Mouse (Mus musculus) heart, embryonic 12.5 days (tissue): Measurements from ENCODE around the gene Nifk. TPM values are rescaled to one million over a fixed set of nuclear protein-coding genes. Genes with fewer than 3 reads are reported as not detected.
A peak's percentile ranks its signal among the peaks of the same experiment; 100 is the strongest.

Experiments
- ATAC-seq: fragments of 200-750 bp; cut with Nextera tagmentation; 2 replicates; pipeline ENCODE4 v1.8.0; 2017; ENCODE audit warnings: moderate TSS enrichment, moderate library complexity; ENCODE audit not compliant: insufficient number of reproducible peaks, low FRiP score
- H3K27ac ChIP-seq: fragments of 300-500 bp; sonication (generic); 2 replicates; pipeline ENCODE4 v1.5.1; 2016; ENCODE audit warnings: mild to moderate bottlenecking, moderate library complexity; ENCODE audit not compliant: poor library complexity, severe bottlenecking
- H3K27me3 ChIP-seq: fragments of 300-500 bp; sonication (generic); replicated peaks from 2 replicates; pipeline ENCODE4 v1.6.1; 2016; ENCODE audit warnings: mild to moderate bottlenecking, moderate library complexity
- H3K36me3 ChIP-seq: fragments of 300-500 bp; sonication (generic); 2 replicates; pipeline ENCODE4 v1.6.1; 2016; ENCODE audit warnings: mild to moderate bottlenecking, moderate library complexity
- H3K4me1 ChIP-seq: fragments of 300-500 bp; sonication (generic); replicated peaks from 2 replicates; pipeline ENCODE4 v1.6.1; 2016; ENCODE audit warnings: mild to moderate bottlenecking
- H3K4me2 ChIP-seq: fragments of 300-500 bp; sonication (generic); 2 replicates; pipeline ENCODE4 v1.6.1; 2016; ENCODE audit warnings: mild to moderate bottlenecking, moderate library complexity
- H3K4me3 ChIP-seq: fragments of 300-500 bp; sonication (generic); 2 replicates; pipeline ENCODE4 v1.5.1; 2016; ENCODE audit warnings: mild to moderate bottlenecking
- H3K9ac ChIP-seq: fragments of 300-500 bp; sonication (generic); 2 replicates; pipeline ENCODE4 v1.6.1; 2016; ENCODE audit warnings: mild to moderate bottlenecking, moderate library complexity
- H3K9me3 ChIP-seq: fragments of 300-500 bp; sonication (generic); replicated peaks from 2 replicates; pipeline ENCODE4 v1.6.1; 2016; ENCODE audit warnings: mild to moderate bottlenecking, moderate library complexity
- WGBS: fragments of 180-500 bp; shearing (Covaris S2); methylation state at CpG from one replicate; pipeline ENCODE4 v1.1.7; 2016; 5-methylcytosine and 5-hydroxymethylcytosine counted together
- polyA plus RNA-seq: library from polyadenylated mRNA; unstranded; fragments of >200 nt; fragmentation: Nextera tagmentation; extraction: Ambion mirVana; gene quantifications from 2 replicates; pipeline ENCODE4 v1.2.1, GENCODE M21; 2016

Gene Nifk
- polyA plus RNA-seq, 1 experiment from 2014 or later = 53.0 TPM

DNA sequence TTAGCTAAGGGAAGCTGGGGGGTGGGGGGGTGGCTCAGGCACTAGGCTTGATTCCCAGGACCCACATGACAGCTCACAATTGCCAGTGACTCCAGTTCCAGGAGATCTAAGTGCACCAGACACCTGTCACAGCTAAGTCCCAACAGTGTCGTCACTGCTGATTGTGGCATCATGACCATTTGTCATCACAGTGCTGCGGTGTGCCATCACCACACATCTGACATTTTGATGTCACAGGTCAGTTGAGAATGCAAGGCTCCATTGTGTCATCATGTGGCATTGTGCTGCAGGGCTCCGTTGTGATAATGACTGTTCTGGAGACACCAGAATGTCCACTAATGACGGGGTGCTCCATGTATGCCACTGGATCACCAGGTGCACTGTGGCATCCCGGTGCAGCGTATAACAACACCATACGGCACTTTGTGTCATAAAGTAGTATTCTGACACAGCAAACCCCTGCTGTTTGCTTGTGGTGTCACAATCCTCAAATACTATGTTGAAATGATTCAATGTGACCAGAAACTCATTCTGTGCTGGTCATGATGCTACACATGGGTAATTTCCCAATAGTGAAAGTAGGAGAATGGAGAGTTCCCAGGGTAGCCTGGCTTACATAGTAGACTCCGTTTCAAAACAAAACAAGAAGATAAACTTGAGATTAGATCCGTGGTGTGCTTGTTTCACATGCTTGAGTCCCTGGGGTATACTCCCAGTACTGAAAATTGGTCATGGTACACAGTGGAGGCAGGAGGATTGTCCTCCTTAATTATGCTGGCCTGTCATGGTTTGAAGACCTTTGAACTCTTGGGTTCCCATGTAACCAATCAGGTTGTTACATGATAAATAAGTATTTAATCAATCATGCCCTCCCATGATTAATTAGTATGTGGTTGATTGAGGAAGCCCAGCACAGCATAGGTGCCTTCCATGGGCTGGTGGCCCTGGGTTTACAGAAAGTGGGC, 13.4 kb downstream of the Nifk start:
- 77% methylated on average over 9 of the region's 9 CpGs for WGBS
- no peaks in the 10 kb centered on the region for H3K9me3 ChIP-seq
- no peaks in the 10 kb centered on the region for H3K27me3 ChIP-seq
- no peaks in the 10 kb centered on the region for H3K4me1 ChIP-seq
- no peak overlapping the region for H3K4me3 ChIP-seq
- no peak overlapping the region for H3K9ac ChIP-seq
- no peak overlapping the region for H3K4me2 ChIP-seq
- no peak for ATAC-seq
- H3K36me3 ChIP-seq = peaks cover 50% of the 10 kb centered on the region
- no peak overlapping the region for H3K27ac ChIP-seq

DNA sequence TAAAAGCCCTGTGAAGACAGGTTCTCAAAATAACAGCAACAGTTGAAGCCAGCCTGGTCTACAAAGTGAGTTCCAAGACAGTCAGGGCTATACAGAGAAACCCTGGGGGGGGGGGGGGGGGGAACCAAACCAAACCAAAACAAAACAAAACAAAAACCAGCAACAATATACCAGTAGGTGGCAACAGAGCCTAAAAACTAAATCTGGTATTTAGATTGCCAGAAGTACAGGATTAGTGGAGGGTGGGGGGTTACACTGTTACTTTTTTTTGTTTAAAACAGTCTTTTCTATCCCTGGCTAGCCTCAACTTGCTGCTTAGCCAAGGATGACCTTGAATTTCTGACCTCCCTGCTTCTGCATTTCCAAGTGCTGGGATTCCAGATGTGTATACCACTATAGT, 14.2 kb downstream of the Nifk start:
- no peaks in the 10 kb centered on the region for H3K4me1 ChIP-seq
- no peak for ATAC-seq
- H3K4me2 ChIP-seq = no peak overlapping the region
- no peak overlapping the region for H3K9ac ChIP-seq
- H3K9me3 ChIP-seq = no peaks in the 10 kb centered on the region
- H3K27ac ChIP-seq = no peak overlapping the region
- no peak overlapping the region for H3K4me3 ChIP-seq
- no peaks in the 10 kb centered on the region for H3K27me3 ChIP-seq
- H3K36me3 ChIP-seq = peaks cover 42% of the 10 kb centered on the region

DNA sequence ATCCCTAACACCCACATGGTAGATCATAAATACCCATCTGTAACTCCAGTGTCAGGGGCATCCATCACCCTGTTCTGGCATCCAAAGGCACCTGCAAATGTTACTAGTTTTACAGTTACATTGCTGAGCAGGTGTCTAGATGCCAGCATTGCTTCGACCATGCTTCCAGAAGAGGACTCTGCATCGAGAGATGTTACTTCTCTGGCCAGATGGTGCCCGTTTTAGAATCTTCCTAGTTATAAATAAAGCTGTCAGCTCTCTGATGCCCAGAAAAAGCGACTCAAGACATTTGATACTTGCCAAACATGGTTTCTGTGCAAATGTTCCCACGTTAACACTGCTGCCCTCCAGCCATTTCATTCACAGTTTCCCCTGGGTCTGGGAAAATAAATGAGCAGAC, 16.3 kb downstream of the Nifk start:
- H3K4me1 ChIP-seq = no peaks in the 10 kb centered on the region
- ATAC-seq = no peak

DNA sequence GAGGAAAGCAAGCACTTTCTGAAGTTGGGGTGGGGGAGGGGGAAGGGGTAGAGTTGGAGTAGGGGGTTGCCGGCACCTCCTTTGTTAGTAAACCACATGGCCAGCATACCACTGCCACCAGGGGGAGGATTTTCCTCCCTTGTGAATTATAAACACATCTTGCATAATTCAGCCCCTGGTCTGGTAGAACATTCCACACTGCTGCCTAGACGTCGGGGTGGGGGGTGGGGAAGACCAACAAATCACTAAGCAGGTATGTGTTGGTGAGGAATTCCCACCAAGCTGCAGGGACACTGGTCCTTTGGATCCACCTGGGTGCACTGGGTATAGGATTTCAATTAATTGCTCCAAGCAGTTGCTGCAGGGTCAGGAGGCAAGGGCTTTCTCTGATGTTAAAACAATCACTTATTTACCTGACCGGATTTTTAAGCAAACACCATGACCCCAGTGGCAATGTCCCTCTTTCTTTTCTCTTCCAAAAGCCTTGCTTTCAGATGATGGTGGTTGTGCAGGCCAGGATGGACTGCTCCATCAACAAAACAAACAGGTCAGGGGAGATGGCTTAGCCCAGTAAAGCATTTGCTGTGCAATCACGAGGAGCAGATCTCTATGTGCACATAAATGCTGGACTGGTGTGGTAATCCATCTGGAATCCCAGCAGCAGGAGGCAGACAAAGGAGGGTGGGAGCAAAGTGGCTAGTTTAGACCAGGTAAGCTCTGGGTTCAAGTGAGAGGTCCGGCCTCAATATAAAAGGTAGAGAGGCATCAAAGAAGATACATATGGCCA, 22.2 kb downstream of the Nifk start:
- Histone ChIP-seq H3K36me3 (no peaks in the 10 kb centered on the region), H3K4me1 (0 out of 2 replicates have a peak, but pooled peaks cover 3% of the 10 kb centered on the region), H3K4me3 (no peak overlapping the region), H3K9me3 (no peaks in the 10 kb centered on the region), H3K27me3 (no peaks in the 10 kb centered on the region), H3K9ac (no peak overlapping the region), H3K4me2 (no peak overlapping the region), H3K27ac (no peak overlapping the region)
- no peak for ATAC-seq
- 34% methylated on average over 6 of the region's 6 CpGs for WGBS

More for the DNA sequence above, 16.3 kb downstream of the Nifk start:
- Histone ChIP-seq H3K27ac (no peak overlapping the region), H3K4me3 (no peak overlapping the region), H3K9me3 (no peaks in the 10 kb centered on the region), H3K9ac (no peak overlapping the region), H3K36me3 (peaks cover 22% of the 10 kb centered on the region), H3K4me2 (no peak overlapping the region), H3K27me3 (no peaks in the 10 kb centered on the region)
- 62% methylated on average over 5 of the region's 5 CpGs for WGBS

DNA sequence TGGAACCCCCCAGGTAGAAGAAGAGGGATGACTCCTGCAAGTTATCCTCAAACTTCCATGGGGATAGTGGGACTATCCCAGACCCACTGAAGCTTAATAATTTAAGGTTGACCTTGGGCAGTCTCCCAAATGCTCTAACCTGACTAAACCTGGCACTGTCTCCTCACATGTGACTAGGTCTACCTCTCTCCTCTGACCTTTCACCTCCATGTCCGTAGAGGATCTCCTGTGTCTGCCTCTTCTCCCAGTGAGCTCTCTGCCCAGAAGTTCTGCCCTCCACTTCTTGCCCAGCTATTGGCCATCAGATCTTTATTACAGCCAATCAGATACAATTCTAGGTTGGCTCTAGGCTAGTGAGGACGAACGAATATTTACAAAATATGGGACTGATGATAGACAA, 28.3 kb downstream of the Nifk start:
- H3K4me1 ChIP-seq = no peaks in the 10 kb centered on the region
- H3K9me3 ChIP-seq = no peaks in the 10 kb centered on the region
- H3K27me3 ChIP-seq = no peaks in the 10 kb centered on the region
- no peak for ATAC-seq
- WGBS = 75% methylated on average over 3 of the region's 3 CpGs
- no peak overlapping the region for H3K27ac ChIP-seq
- no peak overlapping the region for H3K9ac ChIP-seq
- H3K36me3 ChIP-seq = no peaks in the 10 kb centered on the region
- no peak overlapping the region for H3K4me3 ChIP-seq
- no peak overlapping the region for H3K4me2 ChIP-seq

DNA sequence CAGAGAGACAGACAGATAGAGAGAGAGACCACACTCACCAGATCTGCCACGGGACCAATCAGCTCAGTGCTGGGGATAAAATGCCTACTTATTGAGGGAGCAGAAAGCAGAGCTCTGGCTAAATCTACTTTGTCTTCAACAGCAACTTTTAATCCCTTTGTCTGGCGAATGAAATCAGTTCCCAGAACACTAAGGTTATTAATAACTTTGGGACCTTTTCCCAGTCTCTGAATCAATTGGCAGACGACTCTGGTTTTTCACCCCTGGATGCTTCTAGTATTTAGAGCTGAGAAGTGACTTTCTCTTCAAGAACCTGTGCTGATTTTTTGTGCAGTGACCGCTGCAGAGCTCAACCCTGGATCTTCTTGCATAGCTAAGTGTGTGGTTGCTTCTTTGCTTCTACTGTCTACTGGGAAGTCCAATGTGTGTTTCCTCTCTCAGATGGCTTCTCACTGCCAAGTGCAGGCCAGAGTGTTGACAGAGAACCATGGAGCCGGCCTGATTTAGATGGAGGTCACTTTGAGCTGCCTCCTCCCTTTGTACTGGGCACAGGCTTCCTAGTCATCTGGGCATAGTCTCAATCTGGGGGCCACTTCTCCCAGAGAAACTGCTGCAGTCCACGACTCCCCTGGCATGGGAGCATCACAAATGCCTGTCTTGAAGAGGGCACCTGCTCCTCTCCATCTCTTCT, 37.6 kb downstream of the Nifk start:
- Histone ChIP-seq H3K4me2 (no peak overlapping the region), H3K27me3 (no peaks in the 10 kb centered on the region), H3K27ac (peak overlapping the region; percentile 24; the same call in 1 of the 2 replicates), H3K4me1 (peaks cover 9% of the 10 kb centered on the region; the same call in 1 of the 2 replicates), H3K4me3 (no peak overlapping the region), H3K9me3 (no peaks in the 10 kb centered on the region), H3K36me3 (no peaks in the 10 kb centered on the region), H3K9ac (no peak overlapping the region)
- ATAC-seq = no peak
- 57% methylated on average over 6 of the region's 6 CpGs for WGBS

DNA sequence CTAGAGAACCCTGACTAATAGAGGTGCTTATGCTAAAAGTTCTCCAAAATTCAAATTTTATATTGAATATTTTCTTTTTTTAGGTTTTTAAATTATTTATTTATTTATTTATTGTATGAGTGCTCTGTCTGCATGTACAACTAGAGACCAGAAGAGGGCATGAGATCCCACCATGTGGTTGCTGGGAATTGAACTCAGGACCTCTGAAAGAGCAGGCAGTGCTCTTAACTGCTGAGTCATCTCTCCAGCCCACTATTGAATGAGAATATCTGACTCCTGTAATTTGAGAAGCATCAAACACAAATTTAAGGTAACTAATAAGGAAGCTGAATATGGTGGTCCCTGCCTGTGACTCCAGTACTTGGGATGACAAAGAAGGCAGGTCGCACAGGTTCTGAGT, 46.3 kb downstream of the Nifk start:
- H3K36me3 ChIP-seq = no peaks in the 10 kb centered on the region
- no peak overlapping the region for H3K27ac ChIP-seq
- H3K9me3 ChIP-seq = no peaks in the 10 kb centered on the region
- H3K9ac ChIP-seq = no peak overlapping the region
- H3K4me3 ChIP-seq = no peak overlapping the region
- H3K4me2 ChIP-seq = no peak overlapping the region
- WGBS = 93% methylated on average over 1 of the region's 1 CpGs
- no peaks in the 10 kb centered on the region for H3K27me3 ChIP-seq
- no peak for ATAC-seq
- H3K4me1 ChIP-seq = no peaks in the 10 kb centered on the region; the same call in 1 of the 2 replicates

DNA sequence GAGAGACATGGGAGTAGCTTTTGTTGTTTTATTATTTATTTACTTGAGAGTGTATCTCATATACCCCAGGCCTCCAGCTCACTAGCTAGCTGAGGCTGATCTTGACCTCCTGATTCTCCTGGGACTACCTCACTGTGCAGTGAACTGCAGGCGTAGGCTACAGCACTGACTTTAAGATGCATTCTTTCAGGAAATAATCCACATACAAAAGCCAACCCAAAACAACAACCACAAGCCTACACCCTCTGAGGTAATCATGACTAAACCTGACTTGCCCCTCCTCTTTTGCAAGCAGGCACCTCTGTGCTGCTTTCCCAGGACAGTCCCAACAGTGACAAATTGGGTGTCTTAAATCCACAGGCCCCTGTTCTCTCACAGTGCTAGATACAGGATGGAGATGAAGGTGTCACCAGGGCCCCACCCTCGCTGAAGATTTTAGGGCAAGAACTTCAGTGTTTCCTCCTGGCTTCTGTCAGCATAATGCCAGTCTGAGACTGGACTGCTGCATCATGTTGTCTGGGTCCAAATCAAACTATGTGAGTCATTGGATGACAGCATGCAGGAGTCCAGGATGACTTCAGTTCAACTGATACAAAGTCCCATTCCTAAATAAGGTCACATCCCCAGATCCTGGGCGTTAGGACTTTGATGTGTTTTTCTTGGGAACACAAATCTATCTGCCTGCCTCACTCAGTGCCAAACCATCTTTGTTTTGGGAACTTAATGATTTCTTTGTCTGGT, 47.3 kb downstream of the Nifk start:
- Histone ChIP-seq H3K9ac (no peak overlapping the region), H3K4me1 (no peaks in the 10 kb centered on the region; the same call in 1 of the 2 replicates), H3K36me3 (no peaks in the 10 kb centered on the region), H3K27ac (no peak overlapping the region), H3K27me3 (no peaks in the 10 kb centered on the region), H3K4me3 (no peak overlapping the region), H3K9me3 (no peaks in the 10 kb centered on the region), H3K4me2 (no peak overlapping the region)
- ATAC-seq = no peak
- 59% methylated on average over 3 of the region's 3 CpGs for WGBS

DNA sequence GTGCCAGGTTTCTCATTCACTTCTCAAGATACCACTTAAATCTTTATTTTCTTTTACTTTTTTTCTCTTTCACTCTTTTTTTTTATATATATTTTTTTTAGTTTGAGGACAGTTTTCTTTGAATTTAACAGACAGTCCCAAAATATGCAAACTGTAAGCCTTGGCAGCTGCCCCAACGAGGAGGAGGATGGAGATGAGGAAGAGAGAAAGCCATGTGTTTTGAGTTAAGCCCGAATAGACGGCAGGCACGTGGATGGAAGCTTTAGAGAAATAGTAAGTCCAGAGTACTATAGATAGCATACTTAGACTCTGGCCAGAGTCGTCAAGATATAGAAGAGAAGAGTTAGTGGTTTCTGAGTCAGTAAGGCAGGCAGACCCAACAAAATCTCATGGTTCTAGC, 56.1 kb downstream of the Nifk start:
- 61% methylated on average over 5 of the region's 5 CpGs for WGBS
- no peak overlapping the region for H3K4me2 ChIP-seq
- H3K9me3 ChIP-seq = no peaks in the 10 kb centered on the region
- ATAC-seq = no peak
- no peaks in the 10 kb centered on the region for H3K36me3 ChIP-seq
- no peak overlapping the region for H3K9ac ChIP-seq
- no peaks in the 10 kb centered on the region for H3K27me3 ChIP-seq
- H3K4me3 ChIP-seq = no peak overlapping the region
- no peak overlapping the region for H3K27ac ChIP-seq
- no peaks in the 10 kb centered on the region for H3K4me1 ChIP-seq

DNA sequence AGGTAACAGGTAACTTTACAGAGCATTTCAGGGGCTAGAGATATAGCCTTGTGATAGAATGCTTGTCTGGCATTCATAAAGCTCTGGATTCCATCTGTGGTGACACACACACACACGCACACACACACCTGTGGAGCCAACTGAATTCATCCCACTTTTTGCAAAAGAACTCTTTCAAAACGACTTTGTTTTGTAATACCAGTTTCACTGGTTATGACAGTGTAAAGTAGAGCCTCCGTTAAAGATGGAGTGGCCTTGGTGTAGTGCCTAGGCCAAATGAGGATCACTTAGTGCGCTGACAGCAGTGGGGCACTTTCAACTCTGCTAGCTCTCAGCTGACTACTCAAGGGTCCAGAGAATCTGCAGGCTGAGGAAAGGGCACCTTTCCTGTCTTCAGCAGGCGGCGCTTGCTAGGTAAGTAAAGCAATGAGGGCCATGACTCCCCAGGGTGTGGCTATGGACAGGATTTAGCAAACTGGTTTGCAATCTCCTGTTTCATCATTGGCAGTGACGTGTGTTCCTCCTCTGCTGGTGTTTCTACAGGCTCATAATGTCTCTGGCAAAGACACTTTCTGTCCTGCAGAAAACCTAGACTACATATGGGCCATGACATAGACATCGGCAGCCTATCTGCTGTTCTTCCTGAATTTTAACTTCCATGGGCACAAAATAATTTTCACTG, 58.6 kb downstream of the Nifk start:
- Histone ChIP-seq H3K9ac (no peak overlapping the region), H3K36me3 (no peaks in the 10 kb centered on the region), H3K4me3 (no peak overlapping the region), H3K27me3 (no peaks in the 10 kb centered on the region), H3K9me3 (no peaks in the 10 kb centered on the region), H3K27ac (no peak overlapping the region), H3K4me1 (no peaks in the 10 kb centered on the region), H3K4me2 (no peak overlapping the region)
- WGBS = 71% methylated on average over 8 of the region's 8 CpGs
- no peak for ATAC-seq
